Mouse (Mus musculus) intestine, postnatal 0 days (tissue): Measurements from ENCODE around the gene Olig3. TPM values are rescaled to one million over a fixed set of nuclear protein-coding genes. Genes with fewer than 3 reads are reported as not detected.

Experiments
- ATAC-seq: fragments of 200-750 bp; cut with Nextera tagmentation; 2 replicates; pipeline ENCODE4 v1.8.0; 2017; ENCODE audit warnings: mild to moderate bottlenecking, moderate TSS enrichment, moderate library complexity
- H3K27ac ChIP-seq: fragments of 300-500 bp; sonication (generic); 2 replicates; pipeline ENCODE4 v1.5.1; 2014; ENCODE audit warnings: mild to moderate bottlenecking, low read depth, low read length, moderate library complexity
- H3K27me3 ChIP-seq: fragments of 300-500 bp; sonication (generic); replicated peaks from 2 replicates; pipeline ENCODE4 v1.6.1; 2014; ENCODE audit warnings: low read length, mixed read lengths; ENCODE audit not compliant: control insufficient read depth, insufficient read depth
- H3K36me3 ChIP-seq: fragments of 300-500 bp; sonication (generic); 2 replicates; pipeline ENCODE4 v1.6.1; 2014; ENCODE audit warnings: mild to moderate bottlenecking, moderate library complexity; ENCODE audit not compliant: control insufficient read depth, insufficient read depth
- H3K4me1 ChIP-seq: fragments of 300-500 bp; sonication (generic); replicated peaks from 2 replicates; pipeline ENCODE4 v1.6.1; 2014; ENCODE audit warnings: antibody characterized with exemption, low read length, mixed read lengths; ENCODE audit not compliant: control insufficient read depth, insufficient read depth
- H3K4me2 ChIP-seq: fragments of 300-500 bp; sonication (generic); replicated peaks from 2 replicates; pipeline ENCODE4 v1.6.1; 2014; ENCODE audit warnings: low read depth, mild to moderate bottlenecking, moderate library complexity
- H3K4me3 ChIP-seq: fragments of 300-500 bp; sonication (generic); 2 replicates; pipeline ENCODE4 v1.5.1; 2014; ENCODE audit warnings: low read depth, low read length
- H3K9ac ChIP-seq: fragments of 300-500 bp; sonication (generic); 2 replicates; pipeline ENCODE4 v1.6.1; 2014; ENCODE audit warnings: mild to moderate bottlenecking, low read depth, low read length
- H3K9me3 ChIP-seq: fragments of 300-500 bp; sonication (generic); 2 replicates; pipeline ENCODE4 v1.6.1; 2016; ENCODE audit warnings: mixed run types; ENCODE audit not compliant: control insufficient read depth
- CTCF ChIP-seq: sonication (generic); IDR thresholded peaks from 2 replicates; pipeline ENCODE4 v1.5.1; 2016; ENCODE audit warnings: low read depth, mild to moderate bottlenecking, control low read depth, antibody characterized with exemption, moderate library complexity
- WGBS: fragments of 180-500 bp; shearing (Covaris S2); extraction: QIAGEN DNeasy Blood & Tissue Kit; methylation state at CpG from one replicate; pipeline ENCODE4 v1.1.7; 2014; 5-methylcytosine and 5-hydroxymethylcytosine counted together
- polyA plus RNA-seq: library from polyadenylated mRNA; unstranded; fragments of >200 nt; fragmentation: Nextera tagmentation; extraction: Ambion mirVana; gene quantifications from 2 replicates; pipeline ENCODE4 v1.2.1, GENCODE M21; 2015

The Olig3 gene
- polyA plus RNA-seq, result not detected in 2 replicates

DNA sequence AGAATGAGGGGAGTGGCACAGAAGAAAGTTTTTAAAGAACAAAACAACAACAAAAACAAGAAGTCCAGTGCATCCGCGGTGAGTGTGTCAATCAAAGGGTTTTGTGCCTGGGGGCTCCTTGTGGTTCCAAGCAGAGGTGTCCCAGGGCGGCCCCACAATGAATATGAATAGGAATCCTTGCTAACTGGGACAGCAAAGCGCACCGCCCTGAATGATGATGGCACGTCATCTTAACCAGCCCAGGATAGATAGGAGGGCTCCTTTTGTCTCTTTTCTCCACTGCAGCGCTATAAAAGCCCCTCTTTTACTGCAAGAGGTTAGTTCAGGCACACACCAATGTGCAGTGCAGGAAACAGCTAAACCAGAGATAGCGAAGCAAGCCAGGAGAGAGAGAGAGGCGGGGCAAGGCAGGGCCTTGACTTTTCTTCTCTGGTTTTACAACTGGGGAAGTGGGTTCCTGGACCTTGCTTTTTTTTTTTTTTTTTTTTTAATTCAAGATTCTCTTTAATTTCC lies at the start of gene Olig3:
TSS of gene Olig3 (plus strand) at position 463 of the 513 bp plus-strand sequence.
- Histone ChIP-seq H3K4me3 (0 out of 2 replicates have a peak within 1 kb of the TSS, but pooled peaks have one; percentile 2), H3K9me3 (no peaks in the 10 kb centered on the region), H3K4me1 (no peaks in the 10 kb centered on the region), H3K9ac (no peak within 1 kb of the TSS), H3K4me2 (0 out of 2 replicates have a peak within 1 kb of the TSS, but pooled peaks have one; percentile 21), H3K27ac (no peak within 1 kb of the TSS), H3K36me3 (no peaks in the 10 kb centered on the region), H3K27me3 (peaks cover 97% of the 10 kb centered on the region)
- no peak for TF ChIP-seq CTCF
- no peak for ATAC-seq
- WGBS, result 3% methylated on average over 9 of the region's 9 CpGs

DNA sequence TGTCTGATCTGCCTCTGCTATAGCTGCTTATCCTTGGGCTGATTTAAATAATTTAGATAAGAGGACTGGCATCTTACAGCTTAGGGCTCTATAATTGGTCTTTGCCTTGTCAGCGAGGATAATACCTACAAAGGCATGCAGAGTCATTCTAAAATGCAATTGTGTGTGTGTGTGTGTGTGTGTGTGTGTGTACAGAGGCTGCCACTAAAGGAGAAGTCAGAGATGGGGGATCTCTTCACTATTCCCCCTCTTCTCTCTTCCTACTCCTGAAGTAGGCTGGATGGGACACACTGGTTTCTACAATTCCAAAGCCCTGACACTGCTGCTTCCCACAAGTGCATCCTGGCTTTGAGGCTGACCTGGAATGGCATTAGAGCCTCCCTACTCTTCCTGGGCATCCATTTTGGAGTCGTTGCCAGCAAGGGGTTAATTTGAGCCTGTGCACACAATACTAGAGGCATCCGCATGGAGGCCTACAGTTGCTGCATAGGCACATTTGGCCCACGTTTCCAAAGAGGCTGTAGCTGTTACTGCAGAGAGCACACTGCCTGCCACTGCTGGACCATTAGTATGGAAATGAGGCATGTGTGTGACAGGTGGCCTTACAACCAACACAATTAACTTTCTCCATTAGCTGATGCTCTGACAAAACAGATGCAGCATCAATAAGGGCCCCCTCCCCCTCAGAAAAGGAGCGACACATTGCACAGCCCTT lies 46.5 kb upstream of the Olig3 start:
- WGBS, result 43% methylated on average over 5 of the region's 5 CpGs
- H3K27me3 ChIP-seq, result no peaks in the 10 kb centered on the region
- no peaks in the 10 kb centered on the region for H3K4me1 ChIP-seq
- no peak overlapping the region for H3K27ac ChIP-seq
- no peaks in the 10 kb centered on the region for H3K36me3 ChIP-seq
- no peak overlapping the region for H3K9ac ChIP-seq
- no peak overlapping the region for H3K4me3 ChIP-seq
- no peak overlapping the region for H3K4me2 ChIP-seq
- TF ChIP-seq CTCF, result no peak
- ATAC-seq, result no peak
- H3K9me3 ChIP-seq, result no peaks in the 10 kb centered on the region

DNA sequence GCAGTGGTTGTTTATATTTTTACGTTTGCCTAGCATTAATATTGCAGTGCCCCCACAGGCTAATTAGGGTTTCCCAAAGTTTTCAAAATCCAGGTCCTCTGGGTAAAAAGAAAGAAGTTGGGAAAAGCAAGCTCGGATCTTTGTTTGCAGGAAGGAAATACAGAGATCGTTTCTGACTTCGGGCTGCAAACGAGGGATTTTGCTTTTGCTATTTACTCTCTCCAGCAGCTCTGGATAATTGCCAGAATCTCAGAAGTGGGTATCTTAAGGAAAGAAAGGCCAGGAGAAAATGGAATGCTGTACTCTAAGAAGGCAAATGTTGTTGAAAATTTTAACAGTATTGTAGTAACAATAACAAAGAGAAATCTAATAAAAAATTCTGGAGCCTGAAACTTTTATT lies 45.9 kb upstream of the Olig3 start:
- Histone ChIP-seq H3K4me2 (no peak overlapping the region), H3K27me3 (no peaks in the 10 kb centered on the region), H3K36me3 (no peaks in the 10 kb centered on the region), H3K9me3 (no peaks in the 10 kb centered on the region), H3K4me3 (no peak overlapping the region), H3K27ac (no peak overlapping the region), H3K4me1 (no peaks in the 10 kb centered on the region), H3K9ac (no peak overlapping the region)
- WGBS, result 26% methylated on average over 5 of the region's 5 CpGs
- TF ChIP-seq CTCF, result no peak
- no peak for ATAC-seq

DNA sequence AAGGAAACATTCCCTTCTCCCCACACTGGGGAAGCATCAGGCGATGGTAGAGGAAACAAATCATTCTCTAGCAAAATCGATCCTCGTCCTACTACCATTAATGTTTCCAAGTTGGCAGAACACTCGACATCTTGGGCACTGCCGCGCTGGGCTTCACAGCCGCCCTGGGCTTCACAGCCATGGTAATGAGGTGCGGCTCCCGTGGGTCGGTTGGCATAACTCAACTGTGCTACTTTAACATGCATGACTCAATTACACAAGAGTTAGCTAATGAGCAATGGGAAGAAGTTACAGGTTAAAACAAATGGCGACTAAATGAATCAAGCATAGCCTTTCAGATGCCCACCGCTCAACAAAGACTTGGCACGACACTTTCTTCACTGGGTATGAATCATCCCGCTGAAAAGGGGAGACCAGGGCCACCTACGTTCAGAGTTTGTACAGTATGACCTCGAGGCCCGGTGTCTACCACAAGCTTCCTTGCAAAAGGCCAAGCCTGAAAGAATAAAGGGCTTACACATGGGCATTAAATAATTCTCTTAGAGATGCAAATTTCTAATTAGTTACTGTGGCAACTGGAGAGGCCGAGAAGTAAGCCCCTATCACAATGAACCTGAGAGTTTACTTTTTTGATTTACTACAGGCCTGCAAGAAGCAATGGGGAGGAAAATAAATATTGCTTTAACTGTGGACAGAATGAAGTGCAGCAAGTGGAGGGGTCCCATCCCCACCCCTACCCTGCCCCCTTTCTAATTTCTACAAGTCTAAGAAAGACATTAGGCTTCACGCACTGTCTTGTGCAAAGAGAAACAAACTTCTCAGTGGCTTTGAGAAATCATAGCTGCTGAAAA lies 38.1 kb upstream of the Olig3 start:
- WGBS, result 80% methylated on average over 19 of the region's 19 CpGs
- TF ChIP-seq CTCF, result no peak
- H3K9ac ChIP-seq, result no peak overlapping the region
- no peak overlapping the region for H3K4me2 ChIP-seq
- H3K4me1 ChIP-seq, result no peaks in the 10 kb centered on the region
- no peaks in the 10 kb centered on the region for H3K9me3 ChIP-seq
- no peaks in the 10 kb centered on the region for H3K27me3 ChIP-seq
- ATAC-seq, result no peak
- no peaks in the 10 kb centered on the region for H3K36me3 ChIP-seq
- H3K27ac ChIP-seq, result no peak overlapping the region
- H3K4me3 ChIP-seq, result no peak overlapping the region

DNA sequence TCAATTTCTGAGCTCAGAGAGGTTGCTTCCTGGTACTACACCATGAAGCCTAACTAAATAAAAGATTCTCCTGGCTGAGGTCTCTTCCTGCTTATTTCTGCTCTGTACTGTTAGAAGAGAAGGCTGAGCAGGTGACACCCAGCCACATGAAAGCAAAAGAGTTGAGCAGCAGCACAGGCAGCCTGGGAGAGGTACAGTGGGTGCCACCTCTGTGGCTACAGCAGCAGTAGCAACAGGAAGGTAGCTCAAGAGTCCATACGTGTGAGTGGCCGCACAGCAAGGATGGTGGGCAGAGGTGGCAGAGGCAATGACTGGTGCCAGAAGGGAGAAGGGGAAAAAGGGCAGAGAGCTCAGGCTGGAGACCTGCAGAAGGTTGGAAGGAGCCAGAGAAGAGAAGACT lies 34.6 kb upstream of the Olig3 start:
- ATAC-seq, result no peak
- no peak overlapping the region for H3K27ac ChIP-seq
- no peaks in the 10 kb centered on the region for H3K9me3 ChIP-seq
- H3K36me3 ChIP-seq, result no peaks in the 10 kb centered on the region
- no peak overlapping the region for H3K9ac ChIP-seq
- no peaks in the 10 kb centered on the region for H3K4me1 ChIP-seq
- TF ChIP-seq CTCF, result no peak
- WGBS, result 63% methylated on average over 2 of the region's 2 CpGs
- H3K27me3 ChIP-seq, result no peaks in the 10 kb centered on the region
- 0 out of 2 replicates have a peak overlapping the region, but pooled peaks have one; percentile 17 for H3K4me2 ChIP-seq
- no peak overlapping the region for H3K4me3 ChIP-seq

DNA sequence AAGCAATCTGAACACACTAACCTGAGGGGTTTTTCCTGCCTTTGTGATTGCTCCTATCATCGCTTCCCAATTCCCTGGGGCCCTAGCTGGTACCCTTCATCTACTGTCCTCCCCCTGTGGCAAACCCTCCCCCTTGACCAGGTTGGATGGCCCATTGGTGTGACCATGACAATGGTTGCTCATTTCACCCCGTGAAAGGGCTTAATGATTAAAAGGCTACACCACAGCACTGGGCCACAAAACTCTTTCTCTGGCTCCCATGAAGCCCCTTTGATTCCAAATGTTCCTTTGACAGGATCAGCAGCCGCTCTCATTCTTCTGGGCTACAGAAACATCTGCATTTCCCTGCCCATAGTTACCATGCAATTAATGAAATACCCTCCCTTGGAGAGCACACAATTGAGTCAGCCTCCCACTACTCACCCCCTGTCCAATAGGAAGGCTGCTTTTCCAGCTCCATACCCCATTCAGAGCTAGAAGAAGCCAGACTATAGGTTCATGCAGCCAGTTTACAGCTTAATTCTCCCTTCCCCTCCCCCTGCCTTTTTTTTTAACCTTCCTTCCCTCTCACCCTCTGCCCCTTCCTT lies 27.0 kb upstream of the Olig3 start:
- H3K9me3 ChIP-seq, result no peaks in the 10 kb centered on the region
- no peaks in the 10 kb centered on the region for H3K27me3 ChIP-seq
- no peak for ATAC-seq
- H3K4me2 ChIP-seq, result no peak overlapping the region
- no peaks in the 10 kb centered on the region for H3K36me3 ChIP-seq
- H3K4me3 ChIP-seq, result no peak overlapping the region
- H3K9ac ChIP-seq, result no peak overlapping the region
- WGBS, result 64% methylated on average over 3 of the region's 3 CpGs
- H3K4me1 ChIP-seq, result no peaks in the 10 kb centered on the region
- no peak overlapping the region for H3K27ac ChIP-seq
- no peak for TF ChIP-seq CTCF
